Mouse (Mus musculus) spleen, embryonic (tissue): ENCODE data around the gene Teddm2.

Experiments used
- CTCF ChIA-PET: fragments of 350-600 bp; sonication (Branson Sonifier 250); formaldehyde crosslinking; loops from one replicate; lab custom pipeline; 2022; lab: Charles Lee

The Teddm2 gene

GRCm38 (mm10) chr1:153842121-153842740, 57.8 kb downstream of the Teddm2 start:
- CTCF ChIA-PET = no interaction called here

GRCm38 (mm10) chr1:153836036-153836435, 64.0 kb downstream of the Teddm2 start:
- CTCF ChIA-PET = no interaction called here

DNA sequence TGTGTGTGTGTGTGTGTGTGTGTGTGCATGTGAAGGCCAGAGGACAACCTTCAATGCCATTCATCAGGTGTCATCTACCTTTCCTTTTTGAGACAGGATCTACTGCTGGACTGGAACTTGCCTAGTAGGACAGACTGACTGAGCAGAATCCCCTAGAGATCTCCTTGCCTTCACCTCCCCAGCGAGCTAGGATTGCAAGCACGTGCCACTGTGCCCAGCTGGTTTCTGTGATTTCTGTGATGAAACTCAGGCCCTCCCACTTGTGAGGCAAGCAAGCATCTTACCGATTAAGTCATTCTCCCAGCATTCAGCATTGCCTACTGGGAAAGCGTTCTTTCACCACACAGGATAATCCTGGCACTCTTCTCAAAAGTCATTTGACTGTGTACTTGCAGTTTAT, 69.3 kb downstream of the Teddm2 start:
- CTCF ChIA-PET = no interaction called here

DNA sequence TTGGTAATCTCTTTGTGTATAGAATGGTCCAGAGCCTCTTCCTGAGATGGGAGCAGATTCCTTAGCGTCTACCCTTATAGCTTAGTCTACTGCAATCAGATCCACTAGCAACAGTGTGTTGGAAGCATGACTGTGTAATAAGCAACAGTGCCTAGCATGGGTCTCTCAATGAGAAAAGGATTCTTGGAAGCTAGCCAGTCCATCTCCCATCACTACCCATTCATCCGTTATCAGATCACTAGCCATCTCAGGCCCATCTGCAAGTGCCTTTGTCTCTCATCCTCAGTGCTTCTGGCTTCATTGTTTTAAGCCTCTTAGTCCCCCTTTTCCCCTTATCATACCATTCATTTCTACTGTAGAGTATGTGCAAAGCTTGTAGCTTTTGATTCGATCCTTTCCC, 79.8 kb downstream of the Teddm2 start:
- CTCF ChIA-PET = interaction anchor here (0.5 kb wide), 1 partner anchor 61 kb away, joined by 3 read pairs; no protein-coding TSS in a partner anchor

- CTCF ChIA-PET = no interaction called here
Observed at GRCm38 (mm10) chr1:153814278-153814677, 85.8 kb downstream of the Teddm2 start.

DNA sequence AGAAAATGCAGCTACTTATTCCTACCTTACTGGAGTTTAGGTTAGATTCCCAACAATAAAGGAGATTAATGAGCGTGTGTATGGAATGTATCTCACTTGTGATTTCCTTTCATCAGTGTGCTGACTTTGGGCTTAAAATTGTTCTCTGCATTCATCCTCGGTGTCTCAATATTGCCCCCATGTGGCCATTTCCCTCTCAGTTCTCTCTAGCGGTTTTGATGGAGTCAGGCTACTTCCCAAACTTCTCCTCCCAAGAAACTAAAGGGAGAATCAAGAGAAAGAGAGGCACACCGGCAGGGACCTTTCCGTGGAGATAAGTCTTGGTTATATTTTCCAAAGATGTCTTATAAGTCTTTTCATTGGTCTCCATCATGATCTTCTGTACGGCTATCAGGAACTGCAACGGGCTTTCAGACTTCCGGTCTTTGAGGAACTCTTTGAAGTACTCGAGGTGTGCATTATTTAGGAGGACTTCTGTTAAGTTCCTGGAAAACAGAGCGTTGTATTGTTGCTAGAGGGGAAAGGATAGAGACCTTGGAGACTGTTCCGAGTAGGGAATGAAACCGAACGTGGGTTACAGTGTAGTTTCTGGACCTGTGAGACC, 92.5 kb downstream of the Teddm2 start:
- CTCF ChIA-PET = no interaction called here

- CTCF ChIA-PET = no interaction called here
Observed at GRCm38 (mm10) chr1:153803530-153803929, 96.5 kb downstream of the Teddm2 start.

- CTCF ChIA-PET = interaction anchor here (0.6 kb wide), 1 partner anchor 44 kb away, joined by 15 read pairs; no protein-coding TSS in a partner anchor
Observed at GRCm38 (mm10) chr1:153802691-153803090, 97.3 kb downstream of the Teddm2 start.
